Mouse (Mus musculus) spleen, adult 2 months (tissue): Measurements from ENCODE around the gene Ros1. TPM values are rescaled to one million over a fixed set of nuclear protein-coding genes. Genes with fewer than 3 reads are reported as not detected.

ENCODE experiments used
- DNase-seq, 2 experiments: peaks; one replicate each; pipeline versions ENCODE4 v3.0.0 to v3.0.0-alpha.2; 2012 to 2021; ENCODE audit warnings: low spot score in 2 of 2, low read depth in 1 of 2
- H3K27ac ChIP-seq: fragments of 200-500 bp; 2 replicates; pipeline ENCODE4 v1.5.1; 2012; ENCODE audit warnings: low read length, inconsistent platforms; ENCODE audit not compliant: insufficient read depth
- H3K27me3 ChIP-seq: fragments of 200-500 bp; 2 replicates; pipeline ENCODE4 v1.6.1; 2012; ENCODE audit warnings: mild to moderate bottlenecking, moderate library complexity, low read length, inconsistent platforms; ENCODE audit not compliant: control insufficient read depth, insufficient read depth
- H3K36me3 ChIP-seq: fragments of 200-500 bp; 2 replicates; pipeline ENCODE4 v1.6.1; 2012; ENCODE audit warnings: mild to moderate bottlenecking, low read length, inconsistent platforms; ENCODE audit not compliant: control insufficient read depth, insufficient read depth
- H3K4me1 ChIP-seq: fragments of 200-500 bp; 2 replicates; pipeline ENCODE4 v1.6.1; 2011; ENCODE audit warnings: inconsistent platforms; ENCODE audit not compliant: control insufficient read depth, insufficient read depth, insufficient read length
- H3K4me3 ChIP-seq: fragments of 200-500 bp; 2 replicates; pipeline ENCODE4 v1.5.1; 2011; ENCODE audit warnings: mild to moderate bottlenecking, inconsistent platforms; ENCODE audit not compliant: insufficient read depth, insufficient read length; ENCODE audit errors: extremely low read depth
- CTCF ChIP-seq: fragments of 200-500 bp; IDR thresholded peaks from 2 replicates; pipeline ENCODE4 v1.5.1; 2011; ENCODE audit warnings: mild to moderate bottlenecking, inconsistent platforms; ENCODE audit not compliant: insufficient read depth, insufficient read length, insufficient replicate concordance; ENCODE audit errors: extremely low read depth
- POLR2A ChIP-seq: fragments of 200-500 bp; IDR thresholded peaks from 2 replicates; pipeline ENCODE4 v1.6.1; 2011; ENCODE audit warnings: low read depth, low read length, inconsistent platforms
- WGBS: fragments of 180-500 bp; shearing (Covaris S2); methylation state at CpG from one replicate; pipeline ENCODE4 v1.1.7; 2018; 5-methylcytosine and 5-hydroxymethylcytosine counted together
- polyA plus RNA-seq: library from polyadenylated mRNA; depleted of rRNA; stranded (reverse); fragments of >200 nt; gene quantifications from 2 replicates; pipeline ENCODE4 v1.2.3, GENCODE M21; 2012; rRNA removed

Ros1 gene
- polyA plus RNA-seq, 1 experiment = not detected

DNA sequence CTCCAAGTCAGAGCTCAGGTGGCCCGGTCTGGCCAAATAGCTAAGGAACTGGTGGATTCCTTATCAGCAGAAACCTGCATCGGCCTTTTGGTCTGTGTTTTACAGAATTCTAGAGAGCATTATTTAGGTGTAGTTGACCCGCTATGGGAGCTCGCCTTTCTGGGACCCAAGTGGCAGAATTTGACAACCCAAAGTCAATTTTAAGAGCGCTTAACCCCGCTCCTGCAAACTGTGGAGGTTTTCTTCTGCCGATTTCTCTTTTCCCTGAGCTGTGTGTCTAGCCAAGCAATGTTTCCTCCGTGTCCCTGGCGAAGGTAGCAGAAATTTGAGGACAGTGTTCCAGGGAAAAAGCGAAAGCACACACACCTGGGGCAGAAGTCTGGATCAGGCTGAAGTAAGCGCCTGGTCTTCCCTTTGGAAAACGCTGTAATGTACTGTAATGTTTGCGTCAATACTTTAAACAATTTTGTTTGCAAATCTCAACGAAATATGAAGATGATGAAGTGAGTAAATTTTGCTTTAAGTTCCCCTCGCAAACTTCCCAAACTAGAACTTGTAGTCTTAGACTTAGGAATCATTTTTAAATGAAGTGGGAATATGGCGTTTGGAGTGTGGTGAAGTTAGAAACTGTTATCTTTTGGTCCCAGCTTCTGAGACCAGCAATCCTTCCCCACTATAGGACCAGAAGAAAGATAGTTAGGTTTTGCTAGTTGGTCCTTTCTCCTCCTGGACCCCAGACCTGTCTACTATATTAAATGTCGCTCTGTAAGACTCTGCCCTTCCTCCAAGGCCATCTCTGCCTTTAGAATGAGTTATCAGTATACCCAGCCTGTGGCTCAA is 171.6 kb downstream of the Ros1 start:
- H3K27me3 ChIP-seq = peaks cover 9% of the 10 kb centered on the region; the same call in 1 of the 2 replicates
- whole genome bisulfite sequencing = 7% methylated on average over 17 of the region's 17 CpGs

DNA sequence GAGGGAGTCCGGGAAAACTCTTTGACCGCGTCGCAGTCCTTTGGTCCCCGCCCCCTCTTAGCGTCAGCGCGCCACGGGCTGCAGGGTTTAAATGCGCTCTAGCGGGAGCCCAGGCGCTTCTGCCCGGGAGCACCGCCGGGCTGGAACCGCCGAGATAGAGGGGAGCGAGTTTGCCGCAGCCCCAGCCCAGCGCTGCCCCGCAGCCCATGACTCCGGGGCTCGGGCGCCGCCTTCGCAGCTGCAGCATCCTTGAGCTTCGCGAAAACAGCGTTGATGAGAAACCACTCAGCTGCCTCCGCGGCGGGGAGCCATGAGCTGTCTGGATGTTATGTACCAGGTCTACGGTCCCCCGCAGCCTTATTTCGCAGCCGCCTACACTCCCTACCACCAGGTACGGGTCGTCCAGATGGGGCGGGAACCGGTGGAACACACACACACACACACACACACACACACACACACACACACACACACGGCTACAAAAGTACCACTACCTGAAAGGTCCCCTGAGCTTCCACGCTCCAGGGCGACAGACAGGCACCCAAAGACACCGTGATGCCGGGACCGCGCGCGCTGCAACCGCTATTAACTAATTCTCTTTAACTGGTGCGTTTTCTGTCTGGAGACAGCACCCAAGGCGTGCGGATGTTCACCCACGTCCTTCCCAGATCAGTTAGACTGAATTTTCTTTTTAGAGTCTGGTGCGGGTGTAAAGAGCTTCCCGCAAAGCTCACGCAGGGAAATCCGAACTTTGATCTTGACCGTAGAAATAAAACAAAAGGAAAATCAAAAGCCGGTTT is 172.4 kb downstream of the Ros1 start, which contains the start of gene Vgll2:
Vgll2 (plus strand) TSS at position 90 of the 800 bp plus-strand sequence.
- H3K4me1 ChIP-seq = no peaks in the 10 kb centered on the region
- TF ChIP-seq CTCF = no peak
- TF ChIP-seq POLR2A = no peak
- 3% methylated on average over 60 of the region's 60 CpGs for WGBS
- H3K36me3 ChIP-seq = no peaks in the 10 kb centered on the region
- H3K27me3 ChIP-seq = peaks cover 9% of the 10 kb centered on the region; the same call in 1 of the 2 replicates
- DNase-seq = no peak
- no peak within 1 kb of the TSS for H3K27ac ChIP-seq
- no peak within 1 kb of the TSS for H3K4me3 ChIP-seq

More for the DNA sequence above, 171.6 kb downstream of the Ros1 start:
- Histone ChIP-seq H3K4me1 (no peaks in the 10 kb centered on the region), H3K27ac (no peak overlapping the region), H3K36me3 (no peaks in the 10 kb centered on the region), H3K4me3 (no peak overlapping the region)
- TF ChIP-seq POLR2A (no peak), CTCF (no peak)
- no peak for DNase-seq

DNA sequence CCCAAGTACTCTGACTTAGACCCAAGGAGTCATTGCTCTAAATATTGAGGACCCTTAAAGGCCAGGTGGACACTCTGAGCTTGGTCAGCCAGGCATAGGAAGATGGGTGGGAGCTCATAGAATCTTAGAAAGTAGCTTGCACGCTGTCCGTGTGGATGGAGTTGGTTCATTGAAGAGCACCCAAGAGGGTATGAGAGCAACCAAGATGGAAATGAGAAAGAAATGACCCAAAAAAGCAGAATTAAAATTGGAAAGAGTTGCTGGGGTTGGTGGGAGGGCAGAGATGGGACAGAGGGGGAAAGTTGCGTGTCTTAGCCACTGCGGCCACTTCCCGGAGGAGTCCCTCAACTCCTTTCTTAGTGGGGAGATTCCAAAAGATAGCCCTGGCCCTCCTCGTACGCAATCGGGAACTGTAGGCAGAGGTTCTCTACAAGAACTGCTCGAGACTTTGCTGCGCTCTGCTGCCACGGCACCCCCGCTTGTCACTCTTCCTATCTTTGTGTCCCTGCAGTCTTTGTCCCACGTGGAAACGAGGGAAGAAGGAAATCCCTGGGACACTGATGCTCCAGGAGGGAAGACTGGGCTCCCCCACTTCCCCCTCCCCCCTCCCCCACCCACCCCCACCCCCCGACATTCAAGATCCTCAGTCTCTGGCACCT is 173.2 kb downstream of the Ros1 start:
- H3K27ac ChIP-seq = no peak overlapping the region
- WGBS = 4% methylated on average over 15 of the region's 15 CpGs
- no peaks in the 10 kb centered on the region for H3K4me1 ChIP-seq
- no peak for TF ChIP-seq POLR2A
- TF ChIP-seq CTCF = no peak
- H3K4me3 ChIP-seq = no peak overlapping the region
- no peaks in the 10 kb centered on the region for H3K36me3 ChIP-seq
- peaks cover 9% of the 10 kb centered on the region; the same call in 1 of the 2 replicates for H3K27me3 ChIP-seq
- DNase-seq = no peak

DNA sequence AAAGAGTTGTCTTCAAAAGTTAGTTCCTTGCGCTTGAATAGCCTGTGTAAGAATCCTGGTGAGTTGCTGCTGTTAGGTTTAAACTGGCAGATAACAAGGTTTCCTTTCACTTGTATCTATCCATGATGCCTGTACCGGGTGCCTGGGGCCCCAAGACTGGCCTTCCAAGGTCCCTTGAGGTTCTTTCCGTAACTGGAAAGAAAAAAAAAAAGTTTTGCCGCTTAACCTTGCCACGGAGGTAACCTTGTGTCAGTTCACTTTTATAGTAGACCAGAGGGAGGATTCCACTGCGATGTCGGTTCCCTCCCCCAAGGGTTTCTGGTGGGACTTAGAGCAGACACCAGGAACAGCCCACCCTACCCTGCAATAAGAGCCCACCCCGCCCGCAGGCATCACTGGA is 173.8 kb downstream of the Ros1 start:
- TF ChIP-seq POLR2A (no peak), CTCF (no peak)
- WGBS = 8% methylated on average over 9 of the region's 9 CpGs
- no peak for DNase-seq
- Histone ChIP-seq H3K4me3 (no peak overlapping the region), H3K27ac (no peak overlapping the region), H3K36me3 (no peaks in the 10 kb centered on the region), H3K4me1 (no peaks in the 10 kb centered on the region), H3K27me3 (peaks cover 9% of the 10 kb centered on the region; the same call in 1 of the 2 replicates)

DNA sequence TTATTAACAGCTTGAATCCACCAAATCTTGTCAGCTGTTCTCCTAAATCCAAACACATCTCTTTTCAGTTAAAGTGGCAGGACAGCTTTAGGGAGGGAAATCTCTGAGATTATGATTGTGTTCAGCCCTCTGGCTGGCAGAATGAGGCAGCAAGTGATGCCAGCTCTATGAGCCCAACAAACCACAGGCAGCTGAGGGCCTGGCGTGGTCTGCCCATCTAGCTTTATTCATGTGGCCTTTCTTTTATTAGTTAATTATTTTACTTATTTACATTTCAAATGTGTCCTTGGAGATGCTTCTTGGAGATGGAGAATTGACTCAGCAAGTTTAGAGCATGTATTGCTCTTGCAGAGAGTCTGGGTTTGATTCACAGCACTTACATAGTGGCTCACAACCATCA is 176.6 kb downstream of the Ros1 start:
- TF ChIP-seq CTCF (no peak), POLR2A (no peak)
- peaks cover 9% of the 10 kb centered on the region; the same call in 1 of the 2 replicates for H3K27me3 ChIP-seq
- H3K27ac ChIP-seq = no peak overlapping the region
- H3K36me3 ChIP-seq = no peaks in the 10 kb centered on the region
- 88% methylated on average over 1 of the region's 1 CpGs for WGBS
- H3K4me1 ChIP-seq = no peaks in the 10 kb centered on the region
- no peak for DNase-seq
- H3K4me3 ChIP-seq = no peak overlapping the region

Other genes with a start within 250 kb of the Ros1 start
- gene Vgll2, start 172.7 kb downstream of the Ros1 start, polyA plus RNA-seq = not detected in 2 replicates
- gene Dcbld1, start 38.4 kb upstream of the Ros1 start, polyA plus RNA-seq = 2.0 and 2.2 TPM in 2 replicates
- not detected in 2 replicates for gene Gm26741, start 163.5 kb upstream of the Ros1 start, polyA plus RNA-seq
- 4.6 and 5.0 TPM in 2 replicates for gene Gopc, start 186.9 kb upstream of the Ros1 start, polyA plus RNA-seq
- gene Nepn, start 193.7 kb upstream of the Ros1 start, polyA plus RNA-seq = not detected in 2 replicates
- gene Nus1, start 222.3 kb upstream of the Ros1 start, polyA plus RNA-seq = 7.3 and 10.6 TPM in 2 replicates